Mouse (Mus musculus) megakaryocyte-erythroid progenitor cell, adult 5-6 weeks (primary cell): Measurements from ENCODE around the gene Mtln. TPM values are rescaled to one million over a fixed set of nuclear protein-coding genes. Genes with fewer than 3 reads are reported as not detected.

ENCODE experiments used
- ATAC-seq: replicated peaks from 2 replicates; pipeline ENCODE4 v1.8.0; 2016; ENCODE audit warnings: mild to moderate bottlenecking, inconsistent platforms; ENCODE audit not compliant: severe bottlenecking, poor library complexity, low FRiP score, low TSS enrichment
- total RNA-seq, 2 experiments: library from RNA; stranded (forward) in 1 of 2; stranded (reverse) in 1 of 2; fragments of 200-1000, 215-1000 nt in 1 of 2; fragments of >200 nt in 1 of 2; fragmentation: Nextera tagmentation in 1 of 2; gene quantifications; 2 replicates each; pipeline ENCODE4 v1.2.3; 2014 to 2017

Gene Mtln
- total RNA-seq, 2 experiments from 2014 or later, result 33.7 to 50.0 TPM

GRCm38 (mm10) chr2:127759157-127759880 is 33.0 kb downstream of the Mtln start:
- ATAC-seq, result no peak

DNA sequence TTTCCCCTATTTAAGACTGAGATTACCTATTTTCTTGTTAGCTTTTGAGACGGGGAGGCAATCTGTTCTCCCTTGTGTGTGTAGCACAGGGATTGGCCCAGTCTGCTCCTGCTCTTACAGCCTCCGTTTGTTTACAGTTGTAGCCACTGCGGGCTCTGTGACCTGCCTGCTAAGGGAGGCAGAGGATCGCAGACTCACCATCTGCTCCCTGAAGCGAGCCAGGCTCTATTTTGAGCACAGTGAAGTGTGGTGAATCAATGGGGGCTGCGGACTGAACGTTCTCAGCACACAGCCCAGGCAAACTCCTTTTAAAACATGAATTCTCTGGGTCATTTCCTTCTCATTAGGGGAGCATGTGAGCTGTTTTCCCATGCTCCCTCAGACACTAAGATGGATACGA is 35.1 kb downstream of the Mtln start:
- no peak for ATAC-seq

DNA sequence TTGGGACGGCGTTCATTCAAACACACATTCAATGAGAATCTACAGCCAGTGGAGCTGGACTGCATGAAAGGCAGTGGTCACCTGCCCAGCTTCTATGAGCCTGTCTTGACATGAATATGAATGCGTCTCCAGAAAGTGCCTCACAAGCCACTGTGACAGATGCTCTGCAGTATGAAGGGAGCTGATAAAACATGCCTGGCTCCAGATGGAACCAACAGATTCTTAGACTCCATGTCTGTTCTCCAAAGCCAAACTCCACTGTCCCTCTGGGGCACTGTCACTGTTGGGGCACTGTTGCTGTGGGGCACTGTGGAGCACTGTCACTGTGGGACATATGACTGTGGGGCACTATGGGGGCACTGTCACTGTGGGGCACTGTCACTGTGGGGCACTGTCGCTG is 38.2 kb downstream of the Mtln start:
- no peak for ATAC-seq

GRCm38 (mm10) chr2:127751849-127752610 is 40.3 kb downstream of the Mtln start:
- ATAC-seq, result no peak

GRCm38 (mm10) chr2:127749376-127749775 is 42.9 kb downstream of the Mtln start:
- ATAC-seq, result no peak

DNA sequence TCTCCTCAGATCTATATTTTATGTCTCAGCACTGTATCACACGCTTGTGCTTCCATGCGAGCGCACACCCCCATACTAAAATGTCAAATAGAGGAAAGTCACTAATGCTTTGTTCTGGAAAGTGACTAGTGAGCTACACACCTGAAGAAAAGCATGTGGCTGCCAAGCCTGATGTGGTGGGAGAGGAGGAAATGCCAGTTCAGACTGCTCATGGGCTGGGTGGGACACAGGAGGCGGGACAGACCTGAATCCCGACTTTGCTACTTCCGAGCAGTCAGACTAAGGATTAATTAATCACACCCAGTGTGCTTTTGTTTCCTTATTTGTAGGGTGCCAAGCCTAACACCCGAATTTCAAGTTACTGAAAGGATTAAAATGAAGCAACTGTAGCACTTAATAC is 44.0 kb downstream of the Mtln start:
- ATAC-seq, result no peak

DNA sequence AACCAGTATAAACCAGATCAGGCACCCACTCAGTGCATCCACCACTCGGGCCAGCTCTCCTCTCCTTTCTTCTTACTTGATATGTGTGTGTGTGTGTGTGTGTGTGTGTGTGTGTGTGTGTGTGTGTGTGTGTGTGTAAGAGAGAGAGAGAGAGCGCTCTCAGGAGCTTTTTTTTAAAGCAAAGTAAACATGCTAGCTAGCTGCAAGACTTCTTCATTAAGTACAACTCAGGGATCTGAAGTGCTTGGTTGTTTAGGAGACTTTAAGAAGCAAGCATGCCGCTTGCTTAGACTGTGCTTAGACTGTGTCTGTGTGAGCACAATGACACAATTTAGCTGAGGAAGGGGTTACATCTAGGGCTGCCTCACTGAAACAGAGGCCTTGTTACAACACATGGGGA is 49.7 kb downstream of the Mtln start:
- ATAC-seq, result no peak

Other genes with a start within 250 kb of the Mtln start
- gene Zfp661, start 205.4 kb downstream of the Mtln start, total RNA-seq (2014; fragmentation: Nextera tagmentation), result 4.5 and 6.5 TPM in 2 replicates
- gene Zfp661, start 205.4 kb downstream of the Mtln start, total RNA-seq (2017), result 4.5 and 6.2 TPM in 2 replicates
- 74.2 and 98.4 TPM in 2 replicates for gene Mrps5, start 205.3 kb downstream of the Mtln start, total RNA-seq (2014; fragmentation: Nextera tagmentation)
- 164 and 215 TPM in 2 replicates for gene Mrps5, start 205.3 kb downstream of the Mtln start, total RNA-seq (2017)
- gene Mal, start 135.8 kb downstream of the Mtln start, total RNA-seq (2014; fragmentation: Nextera tagmentation), result not detected in 2 replicates
- gene Mal, start 135.8 kb downstream of the Mtln start, total RNA-seq (2017), result not detected in 2 replicates
- not detected in 2 replicates for gene Mall, start 62.6 kb downstream of the Mtln start, total RNA-seq (2014; fragmentation: Nextera tagmentation)
- not detected in 2 replicates for gene Mall, start 62.6 kb downstream of the Mtln start, total RNA-seq (2017)
- 19.2 and 19.3 TPM in 2 replicates for gene Nphp1, start 3.6 kb downstream of the Mtln start, total RNA-seq (2014; fragmentation: Nextera tagmentation)
- 24.4 and 26.4 TPM in 2 replicates for gene Nphp1, start 3.6 kb downstream of the Mtln start, total RNA-seq (2017)
- gene Bub1, start 39.4 kb upstream of the Mtln start, total RNA-seq (2014; fragmentation: Nextera tagmentation), result 36.4 and 51.6 TPM in 2 replicates
- gene Bub1, start 39.4 kb upstream of the Mtln start, total RNA-seq (2017), result 43.2 and 48.8 TPM in 2 replicates
- gene Acoxl, start 46.4 kb upstream of the Mtln start, total RNA-seq (2014; fragmentation: Nextera tagmentation), result 0.87 TPM in 1 of 2 replicates, not detected in the other
- 0.75 TPM in 1 of 2 replicates, not detected in the other for gene Acoxl, start 46.4 kb upstream of the Mtln start, total RNA-seq (2017)